Mouse (Mus musculus): ENCODE data around the gene Clptm1.

GRCm38 (mm10) chr7:19676662-19677061, 11.8 kb upstream of the Clptm1 start:
- TF ChIP-seq CTCF (IDR thresholded peaks at IDR 0.05; ENCODE audit: low read depth) (no peak), EP300 (IDR thresholded peaks at IDR 0.05; ENCODE audit: low read depth) (no peak)
